Mouse (Mus musculus) A20 (cell line): ENCODE measurements around the gene Gabrb1.

Source experiments
- DNase-seq: peaks from one replicate; pipeline ENCODE4 v3.0.0-alpha.2; 2011; ENCODE audit warnings: low read depth, low spot score

Gabrb1 gene

GRCm38 (mm10) chr5:72159537-72159936 is 501.6 kb downstream of the Gabrb1 start:
- DNase-seq = no peak

DNA sequence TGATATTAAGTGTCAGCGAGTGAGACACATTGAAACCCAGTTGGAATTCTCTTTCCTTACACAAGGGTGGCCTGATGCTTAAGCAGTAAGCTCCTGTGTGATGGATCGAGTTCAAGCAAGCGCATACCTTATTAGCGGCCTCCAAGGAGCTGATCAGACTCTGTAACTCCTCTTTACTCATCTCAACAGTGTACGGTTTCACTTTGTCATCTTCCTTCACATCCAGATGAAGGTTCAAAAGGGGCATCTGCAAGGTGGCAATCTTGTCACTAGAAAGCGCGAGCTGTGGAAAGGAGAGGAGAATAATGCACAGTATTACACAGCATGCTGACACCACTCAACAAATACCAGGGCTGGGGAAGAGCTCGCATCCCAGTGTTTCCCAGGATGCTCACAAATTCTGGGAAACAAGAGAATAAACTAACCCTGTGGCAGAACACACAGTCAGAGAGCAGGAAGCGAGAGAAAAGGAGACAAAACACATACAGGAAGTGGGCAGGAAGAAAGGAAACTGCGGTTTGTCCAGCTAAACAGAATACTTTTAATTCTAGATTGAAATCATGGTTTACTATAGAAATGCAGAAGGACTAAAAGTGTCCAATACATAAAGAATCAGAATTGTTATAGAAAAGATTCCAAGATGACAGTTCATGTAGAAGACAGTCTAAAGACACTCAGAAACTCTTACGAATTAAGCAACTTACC is 503.0 kb downstream of the Gabrb1 start:
- no peak for DNase-seq

GRCm38 (mm10) chr5:72162855-72163254 is 504.9 kb downstream of the Gabrb1 start:
- DNase-seq = peak; percentile 50

- DNase-seq = no peak
These were observed 506.5 kb downstream of the Gabrb1 start for GRCm38 (mm10) chr5:72164386-72164785.

- peak; percentile 95 for DNase-seq
These were observed 509.8 kb downstream of the Gabrb1 start, which contains the start of gene Commd8 for GRCm38 (mm10) chr5:72167594-72168284. Commd8 (minus strand) TSS chr5:72168189.

DNA sequence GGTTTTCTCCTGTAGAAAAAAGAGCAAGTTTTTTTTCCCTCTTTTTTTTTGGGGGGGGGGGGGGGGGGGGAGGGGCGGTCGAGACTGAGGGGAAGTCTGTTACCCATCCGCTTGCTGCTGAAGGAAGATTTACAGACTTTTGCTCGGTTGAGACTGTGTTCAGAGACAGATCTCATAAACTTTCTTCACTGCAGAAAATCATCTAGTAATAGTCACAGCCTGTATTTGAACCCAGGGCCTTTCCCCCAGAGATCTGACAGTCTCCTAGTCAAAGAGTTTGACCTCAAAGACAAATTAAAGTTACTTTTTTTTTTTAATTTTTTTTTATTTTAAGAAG is 510.3 kb downstream of the Gabrb1 start:
- DNase-seq = no peak

DNA sequence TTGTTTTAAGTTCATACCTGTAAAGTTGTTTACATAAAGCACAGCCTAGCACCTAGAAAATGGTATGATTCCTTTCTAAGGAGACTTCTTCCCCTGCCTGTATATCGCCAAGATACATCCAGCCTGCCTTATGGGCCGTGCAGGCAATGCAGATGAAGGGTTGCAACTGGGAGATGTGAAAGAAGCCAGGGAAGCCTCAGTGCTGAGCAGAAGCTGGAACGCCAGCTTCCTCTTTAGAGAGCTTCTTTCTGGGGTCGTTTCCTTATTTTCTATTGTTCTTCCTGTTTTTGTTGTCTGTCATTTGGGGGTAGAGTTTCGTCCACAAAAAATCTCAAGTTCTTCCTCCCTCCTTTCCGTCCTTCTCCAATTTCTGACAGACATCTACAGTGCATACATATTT is 512.2 kb downstream of the Gabrb1 start:
- peak; percentile 72 for DNase-seq

GRCm38 (mm10) chr5:72172675-72173074 is 514.8 kb downstream of the Gabrb1 start:
- peak; percentile 65 for DNase-seq

DNA sequence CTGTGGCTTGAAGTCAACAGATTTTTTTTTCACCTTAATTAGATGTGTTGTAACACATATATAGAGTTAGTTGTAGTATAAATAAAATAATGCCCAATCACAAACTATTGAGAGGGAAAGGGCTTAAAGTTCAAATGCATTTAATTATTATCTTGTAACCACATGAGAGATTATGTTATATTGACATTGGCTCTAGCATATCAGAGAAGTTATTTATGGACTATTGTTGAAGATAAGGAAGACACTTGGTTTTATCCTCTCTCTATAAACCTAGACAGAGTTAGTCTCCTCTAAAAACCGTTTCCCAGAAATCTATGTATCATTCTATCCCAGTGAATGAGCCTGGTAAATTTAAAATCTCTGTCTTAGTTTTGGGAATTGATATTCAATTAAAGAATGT is 515.6 kb downstream of the Gabrb1 start:
- DNase-seq = no peak

DNA sequence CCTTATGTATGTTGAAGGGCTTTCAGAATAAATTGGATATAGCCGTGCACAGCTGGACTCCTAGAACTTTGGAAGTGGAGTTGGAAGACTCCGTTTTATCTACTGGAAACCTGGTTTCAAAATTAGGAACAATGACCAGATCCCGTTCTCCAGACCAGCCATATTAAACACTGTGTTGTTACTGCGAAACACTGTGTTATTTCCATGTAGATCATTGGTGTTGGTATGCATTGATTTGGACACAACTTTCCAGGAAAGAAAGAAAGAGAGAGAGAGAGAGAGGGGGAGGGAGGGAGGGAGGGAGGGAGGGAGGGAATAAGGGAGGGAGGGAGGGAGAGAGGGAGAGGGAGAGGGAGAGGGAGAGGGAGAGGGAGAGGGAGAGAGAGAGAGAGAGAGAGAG is 517.1 kb downstream of the Gabrb1 start:
- DNase-seq = no peak

DNA sequence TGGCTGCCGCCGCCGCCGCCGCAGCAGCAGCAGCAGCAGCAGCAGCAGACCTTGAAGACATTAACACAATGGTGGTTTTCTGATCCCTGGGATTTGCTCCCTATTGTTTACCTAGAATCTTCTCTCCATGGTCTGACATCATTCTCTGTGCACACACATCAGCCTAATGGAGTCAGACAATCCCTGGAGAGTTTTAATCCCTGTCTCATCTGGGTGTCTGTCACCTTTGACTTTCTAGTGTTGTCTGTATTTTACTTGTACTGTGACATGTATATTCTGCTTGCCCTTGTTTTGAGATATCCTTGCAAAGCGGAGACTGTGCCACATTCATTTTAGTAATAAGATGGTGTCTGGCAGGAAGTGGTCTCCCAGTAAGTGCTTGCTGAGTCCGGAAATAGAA is 517.6 kb downstream of the Gabrb1 start:
- DNase-seq = no peak

GRCm38 (mm10) chr5:72181194-72181593 is 523.3 kb downstream of the Gabrb1 start:
- no peak for DNase-seq

DNA sequence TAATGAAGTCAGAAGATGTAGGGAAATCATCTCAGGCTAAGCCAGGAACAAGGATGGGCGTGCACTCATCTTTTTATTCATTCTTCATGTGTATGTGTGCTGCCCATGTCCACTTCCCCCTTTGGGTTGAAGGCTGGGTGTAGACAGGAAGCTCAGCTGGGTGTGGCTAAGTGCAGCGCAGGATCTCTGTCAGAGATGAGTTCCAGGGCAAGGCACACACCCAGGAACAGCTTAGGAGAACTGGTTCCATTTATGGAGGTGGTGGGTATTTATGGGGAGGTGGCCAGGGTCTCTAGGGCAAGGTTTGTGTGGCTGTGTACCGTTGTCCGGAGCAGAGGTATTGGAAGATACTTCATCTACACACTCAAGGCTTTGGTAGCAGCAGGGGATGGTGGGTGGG is 524.9 kb downstream of the Gabrb1 start:
- DNase-seq = peak; percentile 64

DNA sequence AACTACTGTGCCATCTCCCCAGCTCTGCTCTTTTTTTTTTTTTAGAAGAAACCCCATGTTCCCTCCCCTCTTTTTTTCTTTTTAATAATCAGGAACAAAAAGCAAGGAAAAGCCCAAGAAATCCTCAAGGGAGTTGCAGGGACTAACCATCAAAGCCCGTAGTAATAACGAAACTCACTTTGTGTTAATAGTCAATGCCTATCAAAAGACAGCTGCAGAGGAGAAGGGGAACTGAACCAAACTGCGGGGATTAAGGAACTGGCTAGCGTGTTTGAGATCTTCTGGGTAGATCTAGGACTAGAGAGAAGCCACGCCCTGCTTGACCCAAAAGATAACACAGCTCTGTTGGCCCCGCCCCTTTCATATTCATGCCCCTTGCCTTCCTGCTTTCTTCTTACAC is 526.0 kb downstream of the Gabrb1 start:
- peak; percentile 96 for DNase-seq

DNA sequence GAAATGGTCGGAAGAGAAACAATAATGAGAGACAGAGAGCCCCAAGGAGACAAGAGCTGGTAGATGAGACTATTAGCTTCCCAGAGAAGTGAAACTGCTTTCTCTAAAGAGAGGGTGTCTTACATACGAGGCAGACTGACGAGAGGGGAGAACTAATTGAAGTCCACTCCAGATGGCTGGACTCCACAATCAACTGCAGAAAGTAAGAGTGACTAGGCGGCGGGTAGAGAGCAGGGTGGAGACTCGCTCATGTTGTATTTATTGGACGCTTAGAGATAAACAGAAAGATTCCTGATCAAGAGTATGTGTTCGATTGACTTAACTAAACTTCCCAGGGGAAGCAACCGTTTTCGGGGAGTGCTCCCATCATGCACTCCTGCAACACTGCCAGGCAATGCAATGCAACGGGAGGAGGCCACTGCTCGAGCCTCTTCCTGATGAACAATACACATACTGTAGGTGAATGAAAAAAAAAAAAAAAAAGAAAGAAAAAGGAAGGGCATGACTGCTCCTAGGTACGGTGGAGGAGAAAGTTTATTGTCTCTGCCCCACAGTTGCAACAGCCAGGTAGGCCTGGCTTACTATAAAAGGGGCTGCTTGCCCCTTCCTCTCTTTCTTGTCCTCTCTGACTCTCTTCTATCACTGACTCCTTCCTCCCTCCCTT is 526.7 kb downstream of the Gabrb1 start:
- DNase-seq = no peak

DNA sequence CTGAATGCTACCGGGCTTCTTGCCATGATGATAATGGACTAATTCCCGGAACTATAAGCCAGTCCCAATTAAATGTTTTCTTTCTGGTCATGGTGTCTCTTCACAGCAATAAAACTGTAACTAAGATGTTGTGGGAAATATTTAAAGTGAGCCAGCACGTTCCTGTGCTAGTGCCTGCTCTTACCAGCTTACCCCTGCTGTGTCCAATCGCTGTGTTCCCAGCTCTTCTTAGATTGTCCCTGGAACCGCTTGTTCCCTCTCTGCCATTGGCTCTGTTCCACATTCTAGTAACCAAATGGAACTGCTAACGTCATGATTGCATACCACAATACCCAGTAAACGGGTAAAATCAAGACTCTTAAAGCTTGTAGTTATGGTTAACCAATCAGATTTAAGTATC is 533.2 kb downstream of the Gabrb1 start:
- no peak for DNase-seq

- no peak for DNase-seq
These were observed 534.0 kb downstream of the Gabrb1 start for GRCm38 (mm10) chr5:72191932-72192331.

DNA sequence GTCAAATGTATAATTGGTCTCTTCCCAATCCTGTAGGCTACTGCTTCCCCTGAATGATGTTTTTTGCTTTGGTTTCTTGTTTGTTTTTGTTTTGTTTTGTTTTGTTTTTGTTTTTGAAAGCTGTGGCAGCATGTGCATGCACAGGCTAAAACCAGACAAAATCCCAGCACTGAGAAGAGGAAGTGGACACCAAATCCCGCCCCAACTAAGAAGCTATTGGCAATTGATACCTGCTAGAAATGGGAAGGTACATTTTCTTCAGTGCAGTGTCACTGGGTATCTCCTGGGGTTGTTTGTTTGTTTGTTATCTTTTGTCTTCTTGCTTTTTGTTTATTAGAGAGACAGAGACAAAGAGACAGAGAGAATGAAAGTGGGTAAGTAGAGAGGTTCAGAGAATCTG is 537.5 kb downstream of the Gabrb1 start:
- DNase-seq = no peak
